In the genomic region with DNA sequence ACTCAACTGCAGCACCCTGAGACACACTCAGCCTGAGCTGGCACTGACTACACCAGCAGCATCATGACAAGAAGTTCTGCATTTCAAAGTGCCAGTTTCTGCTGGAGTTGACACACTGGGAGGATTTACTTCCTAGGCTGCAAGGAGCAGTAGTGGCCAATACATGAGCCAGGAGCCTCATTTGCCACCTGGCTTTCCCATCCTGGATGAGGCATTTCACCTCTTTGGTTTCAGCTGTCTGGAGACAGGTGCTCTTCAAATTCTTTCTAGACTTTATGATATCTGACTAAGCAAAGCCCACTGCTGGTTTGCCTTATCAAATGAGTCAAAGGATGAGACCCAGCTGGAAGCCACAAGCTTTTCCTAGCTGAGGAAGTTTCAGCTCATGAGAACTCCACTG, we compare ENCODE assay signal across 23 mouse cellular contexts.
"Had no signal": no experiment of that assay in that cellular context is flagged by ENCODE, and none has a peak within 500 bp of the region (broad histone marks: within the 10 kb centered on the region; RNA-seq: fewer than 3 reads in every experiment).

No protein-coding gene starts in this region.

- H3K27me3 ChIP-seq: heart, embryonic 12.5 days; hindbrain, embryonic 12.5 days; intestine, embryonic 15.5 days; limb, embryonic 12.5 days; liver, embryonic 13.5 days; liver, embryonic 15.5 days had no signal

- H3K27ac ChIP-seq: hindbrain, embryonic 12.5 days; hindbrain, embryonic 14.5 days; intestine, embryonic 15.5 days; layer of hippocampus, adult 2 months; limb, embryonic 10.5 days; limb, embryonic 12.5 days; liver, embryonic 13.5 days; liver, embryonic 15.5 days had no signal

- H3K36me3 ChIP-seq: heart, embryonic 12.5 days; intestine, embryonic 15.5 days; limb, embryonic 10.5 days; liver, embryonic 13.5 days; liver, embryonic 15.5 days had no signal

- H3K4me3 ChIP-seq: heart, embryonic 12.5 days; hindbrain, embryonic 12.5 days; intestine, embryonic 15.5 days; layer of hippocampus, adult 2 months; left cerebral cortex, adult 2 months; limb, embryonic 10.5 days; limb, embryonic 12.5 days; liver, embryonic 13.5 days; liver, embryonic 15.5 days had no signal

- H3K9me3 ChIP-seq: heart, embryonic 12.5 days; hindbrain, embryonic 12.5 days; intestine, embryonic 15.5 days; limb, embryonic 10.5 days; limb, embryonic 12.5 days; liver, embryonic 13.5 days; liver, embryonic 15.5 days had no signal

- ATAC-seq: hindbrain, embryonic 16.5 days; inflammation-experienced regulatory T-cells, adult 6 months; intestine, embryonic 15.5 days; intestine, postnatal 0 days had no signal

- H3K9ac ChIP-seq: heart, embryonic 12.5 days; hindbrain, embryonic 12.5 days; hindbrain, embryonic 14.5 days; intestine, embryonic 15.5 days; limb, embryonic 12.5 days; liver, embryonic 13.5 days; liver, embryonic 15.5 days had no signal

- DNase-seq: gastrocnemius, postnatal 25 days; heart, adult 18-20 months; heart, postnatal 10 days; heart, postnatal 4 days; kidney, adult 18-20 months; kidney, adult 8-10 months; kidney, postnatal 10 days; kidney, postnatal 25 days; kidney, postnatal 4 days; liver; liver, embryonic 13.5 days had no signal

- H3K4me2 ChIP-seq: heart, embryonic 12.5 days; hindbrain, embryonic 12.5 days; hindbrain, embryonic 14.5 days; intestine, embryonic 15.5 days; limb, embryonic 12.5 days; liver, embryonic 13.5 days; liver, embryonic 15.5 days had no signal
